Mouse (Mus musculus): ENCODE data around the gene Fer. TPM values are rescaled to one million over a fixed set of nuclear protein-coding genes. Genes with fewer than 3 reads are reported as not detected.

Gene Fer
- polyA plus RNA-seq, 1 experiment from 2014 or later: 27.3 TPM

DNA sequence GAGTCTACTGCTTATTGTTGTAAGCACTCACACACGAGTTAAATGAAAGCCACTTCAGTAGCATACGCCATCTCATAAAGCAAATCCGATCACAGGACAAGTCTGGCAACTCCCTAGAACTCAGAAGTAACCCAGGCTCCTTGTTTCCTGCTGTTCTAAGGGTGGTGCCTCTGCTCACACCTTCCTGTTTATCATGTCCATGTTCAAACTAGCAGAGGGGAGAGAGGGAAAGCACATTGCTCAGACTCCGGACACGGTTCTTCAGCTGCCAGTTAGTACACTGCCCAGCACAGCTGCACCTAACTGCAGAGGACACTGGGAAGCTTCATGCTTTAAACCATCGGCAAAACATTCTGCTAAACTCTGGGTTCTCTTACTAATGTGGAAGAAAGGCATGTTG lies 269.3 kb downstream of the Fer start:
- H3K9me3 ChIP-seq: no peaks in the 10 kb centered on the region

DNA sequence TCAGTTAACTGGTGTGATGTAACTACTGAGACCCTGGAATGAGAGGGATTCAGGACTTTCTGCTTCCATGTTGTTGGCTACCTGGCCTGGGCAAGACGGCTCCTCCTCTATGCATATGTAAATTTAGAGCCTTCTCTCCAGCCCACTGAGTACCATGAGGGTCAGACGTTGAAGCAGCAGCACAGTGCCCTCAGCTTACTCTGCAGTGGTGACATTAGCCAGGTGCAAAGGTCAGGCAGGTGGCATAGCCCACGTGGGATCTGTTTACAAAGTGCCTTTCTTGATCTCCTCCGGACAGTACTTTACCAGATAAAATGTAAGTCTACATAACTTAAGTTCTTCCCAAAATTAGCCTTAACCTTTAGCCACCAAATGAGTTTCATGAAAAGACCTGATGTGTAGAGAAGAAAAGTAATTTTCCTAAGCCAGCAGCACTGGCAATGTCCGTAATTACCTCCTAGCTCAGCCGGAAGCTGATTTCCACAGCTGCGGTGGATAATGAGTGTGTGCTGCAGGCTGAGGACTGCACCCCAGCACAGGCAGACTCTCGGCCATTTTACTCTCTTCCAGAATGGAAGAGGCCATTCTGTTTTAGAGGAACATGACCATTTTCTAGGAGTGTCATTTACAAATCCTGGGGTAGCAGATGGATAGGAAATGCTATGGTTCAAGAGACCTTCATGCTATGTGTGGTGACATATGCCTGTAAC lies 273.2 kb downstream of the Fer start:
- no peak overlapping the region for H3K4me3 ChIP-seq (replicated peaks)
- H3K4me1 ChIP-seq: no peaks in the 10 kb centered on the region
- ATAC-seq (ENCODE audit: insufficient read depth, low FRiP score, low read depth): no peak
- H3K27ac ChIP-seq: no peak overlapping the region
- peaks cover 5% of the 10 kb centered on the region; the same call in 1 of the 2 replicates for H3K36me3 ChIP-seq
- 45% methylated on average over 8 of the region's 8 CpGs for WGBS
- no peak overlapping the region for H3K9ac ChIP-seq
- no peaks in the 10 kb centered on the region for H3K27me3 ChIP-seq (replicated peaks)
- H3K9me3 ChIP-seq: no peaks in the 10 kb centered on the region
- H3K4me2 ChIP-seq: no peak overlapping the region

More for the DNA sequence above, 269.3 kb downstream of the Fer start:
- Histone ChIP-seq H3K36me3 (no peaks in the 10 kb centered on the region), H3K27ac (no peak overlapping the region), H3K4me2 (no peak overlapping the region), H3K4me3 (replicated peaks) (no peak overlapping the region), H3K27me3 (replicated peaks) (no peaks in the 10 kb centered on the region), H3K9ac (no peak overlapping the region), H3K4me1 (no peaks in the 10 kb centered on the region)
- WGBS: 61% methylated on average over 6 of the region's 6 CpGs
- no peak for ATAC-seq (ENCODE audit: insufficient read depth, low FRiP score, low read depth)

DNA sequence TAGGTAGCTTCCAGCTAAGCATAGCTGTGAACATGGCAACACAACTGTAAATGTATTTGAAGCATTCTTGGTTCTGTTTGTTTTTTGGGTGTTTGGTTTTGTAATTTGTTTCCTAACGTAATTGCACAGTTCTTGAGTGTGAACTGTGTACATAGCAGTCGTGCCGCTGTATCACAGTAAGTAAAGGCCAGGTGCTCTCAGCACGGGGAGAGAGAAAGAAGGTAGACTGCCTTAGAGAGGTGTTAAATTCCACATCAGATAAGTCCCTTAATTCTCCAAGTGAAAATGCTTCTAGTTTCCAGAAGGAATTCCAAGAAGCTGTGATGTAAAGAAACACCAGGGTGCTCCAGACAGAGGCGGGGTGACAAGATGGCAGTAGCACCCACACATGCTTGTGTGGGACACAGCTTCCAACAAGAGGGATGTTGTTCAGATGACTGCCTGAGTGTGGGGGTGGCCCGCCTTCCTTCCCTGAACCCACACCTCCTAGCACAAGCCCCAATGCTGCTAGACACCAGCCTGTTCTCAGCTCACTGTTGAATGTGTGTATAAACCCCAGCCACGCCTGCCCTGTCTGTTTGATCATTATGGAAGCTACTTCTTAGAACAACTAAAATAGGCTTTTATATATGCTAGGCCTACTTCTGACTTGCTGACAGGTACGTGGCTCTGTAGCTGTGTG lies 275.3 kb downstream of the Fer start:
- peaks cover 5% of the 10 kb centered on the region; the same call in 1 of the 2 replicates for H3K36me3 ChIP-seq
- no peak overlapping the region for H3K4me3 ChIP-seq (replicated peaks)
- 77% methylated on average over 8 of the region's 8 CpGs for WGBS
- no peaks in the 10 kb centered on the region for H3K4me1 ChIP-seq
- no peak for ATAC-seq (ENCODE audit: insufficient read depth, low FRiP score, low read depth)
- no peaks in the 10 kb centered on the region for H3K9me3 ChIP-seq
- no peaks in the 10 kb centered on the region for H3K27me3 ChIP-seq (replicated peaks)
- no peak overlapping the region for H3K27ac ChIP-seq
- H3K4me2 ChIP-seq: no peak overlapping the region
- no peak overlapping the region for H3K9ac ChIP-seq

DNA sequence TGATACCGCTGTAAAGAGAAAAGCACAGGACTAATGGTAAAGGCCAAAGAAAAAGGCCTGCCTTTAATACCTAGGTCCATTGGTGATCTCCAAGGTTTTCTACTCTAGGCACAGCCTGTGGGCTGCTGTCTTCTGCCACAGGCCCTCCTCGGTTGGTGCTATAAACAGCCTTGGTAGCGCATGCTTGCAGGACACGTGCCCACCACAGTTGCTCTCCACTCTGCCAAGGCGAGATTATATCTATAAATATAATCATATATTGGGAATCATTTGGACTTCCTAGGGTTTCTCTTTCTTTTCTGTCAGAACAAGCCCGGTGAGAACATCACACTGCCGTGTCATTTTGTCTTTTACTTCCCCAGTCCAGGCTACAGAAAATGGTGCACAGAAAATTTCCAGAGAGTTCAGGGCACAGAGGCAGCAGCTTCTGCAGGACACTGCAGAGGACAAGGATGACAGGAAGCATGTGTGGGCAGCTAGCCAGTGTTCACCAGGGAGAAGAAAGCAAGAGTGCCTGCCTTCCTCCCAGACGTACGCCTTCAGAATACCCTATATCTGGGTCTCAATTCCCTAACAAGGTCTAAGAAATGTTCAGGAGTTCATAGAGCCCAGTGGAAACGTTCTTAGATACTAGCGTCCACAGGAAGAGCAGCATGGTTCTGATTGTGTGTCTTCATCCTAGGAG lies 276.5 kb downstream of the Fer start:
- Histone ChIP-seq H3K4me2 (no peak overlapping the region), H3K4me1 (no peaks in the 10 kb centered on the region), H3K9me3 (no peaks in the 10 kb centered on the region), H3K27ac (no peak overlapping the region), H3K4me3 (replicated peaks) (no peak overlapping the region), H3K27me3 (replicated peaks) (no peaks in the 10 kb centered on the region), H3K36me3 (peaks cover 5% of the 10 kb centered on the region; the same call in 1 of the 2 replicates), H3K9ac (no peak overlapping the region)
- ATAC-seq (ENCODE audit: insufficient read depth, low FRiP score, low read depth): no peak
- WGBS: 89% methylated on average over 11 of the region's 11 CpGs

DNA sequence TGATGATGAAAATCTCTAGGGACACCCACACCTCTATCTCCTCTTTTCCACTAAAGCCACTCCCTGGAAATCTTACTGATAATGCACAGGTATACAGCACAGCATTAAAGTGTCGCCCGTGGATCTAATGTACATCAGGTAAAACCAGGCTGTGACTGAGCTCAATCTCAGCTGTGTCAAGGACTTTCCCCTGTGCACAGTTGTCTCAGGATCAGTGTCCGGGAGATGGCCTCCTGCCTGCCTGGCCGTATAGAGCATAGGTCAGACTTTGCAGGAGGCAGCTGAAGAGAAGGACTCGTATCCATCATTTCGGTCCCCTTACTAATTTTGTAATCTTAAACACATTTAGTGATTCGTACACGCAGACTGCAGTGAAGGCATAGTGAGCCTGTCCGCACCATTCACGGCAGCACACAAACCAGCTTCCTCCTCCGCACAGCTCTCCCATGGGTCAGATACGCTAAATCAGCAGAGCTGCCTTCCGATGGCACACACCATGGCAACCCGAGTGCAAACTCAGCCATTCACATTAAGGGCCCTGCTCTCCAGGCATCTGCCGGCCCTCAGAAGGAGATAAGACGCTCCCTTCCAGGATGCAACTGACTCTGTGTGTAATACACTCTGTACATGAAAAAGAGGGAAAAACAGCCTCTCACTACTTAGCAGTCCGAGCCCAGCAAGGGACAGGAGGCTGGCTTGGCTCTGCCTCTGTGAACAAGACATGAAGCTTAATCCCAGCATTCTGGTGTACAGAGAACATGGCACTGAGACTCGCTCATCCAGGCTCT lies 277.4 kb downstream of the Fer start:
- H3K4me2 ChIP-seq: no peak overlapping the region
- peaks cover 5% of the 10 kb centered on the region; the same call in 1 of the 2 replicates for H3K36me3 ChIP-seq
- no peaks in the 10 kb centered on the region for H3K4me1 ChIP-seq
- H3K4me3 ChIP-seq (replicated peaks): no peak overlapping the region
- H3K9ac ChIP-seq: no peak overlapping the region
- no peaks in the 10 kb centered on the region for H3K9me3 ChIP-seq
- no peak for ATAC-seq (ENCODE audit: insufficient read depth, low FRiP score, low read depth)
- 88% methylated on average over 18 of the region's 18 CpGs for WGBS
- no peak overlapping the region for H3K27ac ChIP-seq
- H3K27me3 ChIP-seq (replicated peaks): no peaks in the 10 kb centered on the region

DNA sequence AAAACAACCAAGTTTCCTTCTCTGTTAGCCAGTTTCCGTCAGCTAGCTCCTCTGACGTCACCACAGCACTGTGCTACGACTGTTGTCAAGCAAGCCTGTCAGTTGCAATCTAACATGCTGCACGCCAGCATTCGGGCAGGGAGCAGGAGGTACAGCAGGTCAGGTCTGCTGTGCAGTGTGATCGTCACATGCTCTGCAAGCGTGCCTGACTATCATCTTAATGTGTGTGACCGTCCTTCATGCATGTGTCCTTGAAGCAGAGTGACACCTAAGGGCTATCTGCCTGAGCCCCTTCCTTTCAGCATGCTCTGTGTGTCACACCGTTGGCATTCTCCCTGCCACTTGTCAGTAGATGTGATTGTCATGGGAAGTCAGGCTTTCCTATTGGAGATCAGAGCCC lies 279.0 kb downstream of the Fer start:
- no peak for ATAC-seq (ENCODE audit: insufficient read depth, low FRiP score, low read depth)
- Histone ChIP-seq H3K4me1 (no peaks in the 10 kb centered on the region; the same call in 1 of the 2 replicates), H3K27ac (no peak overlapping the region), H3K9me3 (no peaks in the 10 kb centered on the region), H3K36me3 (peaks cover 5% of the 10 kb centered on the region; the same call in 1 of the 2 replicates), H3K27me3 (replicated peaks) (no peaks in the 10 kb centered on the region), H3K4me2 (no peak overlapping the region), H3K4me3 (replicated peaks) (no peak overlapping the region), H3K9ac (no peak overlapping the region)
- WGBS: 81% methylated on average over 9 of the region's 9 CpGs

DNA sequence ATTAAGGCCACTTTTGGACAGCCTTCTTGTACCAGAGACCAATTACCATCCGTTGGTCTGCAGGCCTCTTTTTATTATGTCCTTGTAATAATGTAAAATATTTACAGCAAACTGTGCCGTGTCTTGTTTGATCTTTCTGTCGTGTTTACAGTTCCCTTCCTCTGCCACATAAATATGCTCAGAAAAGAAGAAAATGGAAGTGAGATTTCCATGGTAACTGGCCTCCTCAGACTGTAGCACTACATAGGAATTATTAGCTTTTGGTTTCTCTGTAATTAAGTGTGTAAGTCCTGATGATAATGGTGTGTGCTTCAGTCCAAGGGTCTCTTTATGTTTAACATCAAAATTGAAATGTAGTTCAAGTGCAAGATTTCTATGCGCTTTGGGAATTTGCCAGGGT lies 283.5 kb downstream of the Fer start:
- no peak for ATAC-seq (ENCODE audit: insufficient read depth, low FRiP score, low read depth)
- no peaks in the 10 kb centered on the region for H3K9me3 ChIP-seq
- no peak overlapping the region for H3K4me2 ChIP-seq
- H3K4me3 ChIP-seq (replicated peaks): no peak overlapping the region
- H3K4me1 ChIP-seq: no peaks in the 10 kb centered on the region; the same call in 1 of the 2 replicates
- H3K27ac ChIP-seq: no peak overlapping the region
- 49% methylated on average over 4 of the region's 4 CpGs for WGBS
- no peak overlapping the region for H3K9ac ChIP-seq
- no peaks in the 10 kb centered on the region for H3K36me3 ChIP-seq
- H3K27me3 ChIP-seq (replicated peaks): no peaks in the 10 kb centered on the region

DNA sequence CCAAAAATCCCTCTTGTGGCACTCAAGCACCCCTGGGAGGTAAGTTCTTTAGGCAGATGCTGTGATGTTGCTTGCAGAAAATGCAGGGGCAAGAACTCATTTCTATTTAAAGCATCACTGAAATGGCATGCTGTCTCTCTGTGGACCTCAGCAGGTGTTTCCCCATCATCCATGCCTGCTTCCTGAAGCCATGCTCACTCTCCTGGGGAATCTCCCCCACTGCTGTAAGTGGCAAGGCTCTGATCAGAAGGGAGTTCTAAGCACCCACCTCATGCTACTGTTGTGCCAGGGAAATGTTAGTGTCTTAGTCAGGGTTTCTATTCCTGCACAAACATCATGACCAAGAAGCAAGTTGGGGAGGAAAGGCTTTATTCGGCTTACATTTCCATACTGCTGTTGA lies 287.9 kb downstream of the Fer start:
- Histone ChIP-seq H3K27me3 (replicated peaks) (no peaks in the 10 kb centered on the region), H3K36me3 (no peaks in the 10 kb centered on the region), H3K4me2 (no peak overlapping the region), H3K9ac (no peak overlapping the region), H3K27ac (no peak overlapping the region), H3K9me3 (no peaks in the 10 kb centered on the region), H3K4me1 (no peaks in the 10 kb centered on the region; the same call in 1 of the 2 replicates), H3K4me3 (replicated peaks) (no peak overlapping the region)
- ATAC-seq (ENCODE audit: insufficient read depth, low FRiP score, low read depth): no peak
- WGBS: 100% methylated on average over 1 of the region's 1 CpGs

DNA sequence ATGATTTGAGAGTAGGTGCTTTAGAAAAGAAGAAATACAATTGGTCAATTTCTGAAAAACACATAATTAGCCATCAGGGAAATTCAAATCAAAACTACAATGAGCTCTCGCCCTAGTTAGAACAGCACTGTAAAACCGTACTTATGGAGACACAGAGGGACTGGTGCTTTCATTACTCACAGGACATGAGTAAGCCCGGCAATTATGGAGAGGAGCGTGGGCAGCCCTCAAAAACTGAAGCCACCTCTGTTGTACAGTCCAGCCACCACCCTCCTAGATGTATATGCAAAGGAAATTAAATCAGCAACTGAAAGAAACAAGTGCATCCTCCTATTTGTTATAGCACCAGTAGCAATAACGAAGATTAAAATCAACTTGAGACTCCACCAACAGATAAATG lies 304.9 kb downstream of the Fer start:
- H3K4me2 ChIP-seq: no peak overlapping the region
- no peaks in the 10 kb centered on the region for H3K36me3 ChIP-seq
- no peak overlapping the region for H3K27ac ChIP-seq
- WGBS: 90% methylated on average over 5 of the region's 5 CpGs
- no peaks in the 10 kb centered on the region for H3K4me1 ChIP-seq
- ATAC-seq (ENCODE audit: insufficient read depth, low FRiP score, low read depth): no peak
- H3K27me3 ChIP-seq (replicated peaks): no peaks in the 10 kb centered on the region
- no peak overlapping the region for H3K9ac ChIP-seq
- H3K4me3 ChIP-seq (replicated peaks): no peak overlapping the region
- no peaks in the 10 kb centered on the region for H3K9me3 ChIP-seq

DNA sequence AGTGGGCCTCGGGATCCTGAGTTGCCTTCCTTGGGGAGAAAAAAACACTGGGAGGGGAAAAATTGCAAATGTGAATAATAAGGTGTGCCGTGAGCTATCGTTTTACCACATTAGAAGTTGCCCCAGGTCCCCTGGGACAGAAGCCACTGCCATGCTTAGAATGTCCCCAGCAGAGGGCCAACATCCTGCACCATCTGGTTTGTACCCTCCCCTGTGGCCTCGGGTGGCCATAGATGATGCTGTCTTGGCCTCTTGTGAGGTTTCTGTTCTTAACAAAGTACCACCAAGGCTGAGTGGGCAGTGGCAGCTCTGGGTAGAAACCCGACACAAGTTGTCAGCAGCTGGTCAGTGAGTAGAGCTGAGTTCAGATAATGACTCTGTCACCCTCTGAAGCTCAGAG lies 307.2 kb downstream of the Fer start:
- no peak for ATAC-seq (ENCODE audit: insufficient read depth, low FRiP score, low read depth)
- H3K4me1 ChIP-seq: no peaks in the 10 kb centered on the region
- H3K9ac ChIP-seq: no peak overlapping the region
- H3K27ac ChIP-seq: no peak overlapping the region
- no peaks in the 10 kb centered on the region for H3K36me3 ChIP-seq
- WGBS: 59% methylated on average over 5 of the region's 5 CpGs
- H3K27me3 ChIP-seq (replicated peaks): no peaks in the 10 kb centered on the region
- H3K4me3 ChIP-seq (replicated peaks): no peak overlapping the region
- H3K9me3 ChIP-seq: no peaks in the 10 kb centered on the region
- no peak overlapping the region for H3K4me2 ChIP-seq

DNA sequence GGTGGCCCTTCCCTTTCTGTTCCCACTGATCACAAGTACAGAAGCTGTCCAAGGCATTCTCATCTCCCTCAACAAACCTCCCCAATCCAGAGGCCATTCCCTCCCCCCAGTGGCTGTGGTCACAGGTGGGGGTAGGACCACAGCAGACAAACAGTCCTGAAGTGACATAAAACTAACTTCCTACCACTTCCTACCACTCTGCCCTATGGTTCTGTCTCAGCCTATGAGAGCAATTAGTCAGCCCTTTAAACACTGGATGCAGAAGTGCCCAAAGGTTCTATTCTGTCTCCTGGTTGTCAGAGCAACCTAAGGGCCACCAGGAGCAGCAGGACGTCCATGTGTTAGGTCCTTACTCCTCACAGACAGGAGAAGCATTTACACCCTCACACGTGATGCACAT lies 309.6 kb downstream of the Fer start:
- Histone ChIP-seq H3K4me2 (no peak overlapping the region), H3K4me1 (no peaks in the 10 kb centered on the region), H3K9me3 (no peaks in the 10 kb centered on the region), H3K27ac (no peak overlapping the region), H3K9ac (no peak overlapping the region), H3K36me3 (no peaks in the 10 kb centered on the region), H3K27me3 (replicated peaks) (no peaks in the 10 kb centered on the region), H3K4me3 (replicated peaks) (no peak overlapping the region)
- 68% methylated on average over 2 of the region's 2 CpGs for WGBS
- ATAC-seq (ENCODE audit: insufficient read depth, low FRiP score, low read depth): no peak

All from stomach, embryonic 15.5 days (tissue).